Mouse (Mus musculus) myocyte (in vitro differentiated cells): ENCODE measurements around the gene Opn3.

Experiments
- CEBPB ChIP-seq: IDR thresholded peaks from 2 replicates; pipeline ENCODE4 v1.6.1; 2011; ENCODE audit warnings: mild to moderate bottlenecking, moderate library complexity; ENCODE audit not compliant: poor library complexity, insufficient read depth, severe bottlenecking
- E2F4 ChIP-seq: IDR thresholded peaks from one replicate; pipeline ENCODE4 v1.6.1; 2011; ENCODE audit warnings: mild to moderate bottlenecking, control low read depth, moderate library complexity; ENCODE audit not compliant: insufficient read depth
- MAX ChIP-seq: IDR thresholded peaks from one replicate; pipeline ENCODE4 v1.6.1; 2011; ENCODE audit warnings: low read depth, mild to moderate bottlenecking, control low read depth
- MYOG ChIP-seq, 3 experiments: IDR thresholded peaks; one replicate each; pipeline ENCODE4 v1.6.1; 2011; ENCODE audit warnings: control low read depth in 2 of 3, low read depth in 2 of 3, mild to moderate bottlenecking in 2 of 3; ENCODE audit not compliant: insufficient read length in 2 of 3, control insufficient read depth in 1 of 3, insufficient read depth in 1 of 3
- POLR2A ChIP-seq: IDR thresholded peaks from one replicate; pipeline ENCODE4 v1.6.1; 2011; ENCODE audit warnings: low read depth, mild to moderate bottlenecking, control low read depth, moderate library complexity; ENCODE audit not compliant: insufficient read length
- POLR2AphosphoS2 ChIP-seq: IDR thresholded peaks from one replicate; pipeline ENCODE4 v1.6.1; 2011; ENCODE audit warnings: low read depth, control low read depth; ENCODE audit not compliant: insufficient read length
- TCF12 ChIP-seq: IDR thresholded peaks from one replicate; pipeline ENCODE4 v1.6.1; 2011; ENCODE audit warnings: mild to moderate bottlenecking, control low read depth; ENCODE audit not compliant: poor library complexity, insufficient read depth, severe bottlenecking
- USF1 ChIP-seq: IDR thresholded peaks from one replicate; pipeline ENCODE4 v1.6.1; 2011; ENCODE audit warnings: low read depth, mild to moderate bottlenecking, control low read depth, moderate library complexity

DNA sequence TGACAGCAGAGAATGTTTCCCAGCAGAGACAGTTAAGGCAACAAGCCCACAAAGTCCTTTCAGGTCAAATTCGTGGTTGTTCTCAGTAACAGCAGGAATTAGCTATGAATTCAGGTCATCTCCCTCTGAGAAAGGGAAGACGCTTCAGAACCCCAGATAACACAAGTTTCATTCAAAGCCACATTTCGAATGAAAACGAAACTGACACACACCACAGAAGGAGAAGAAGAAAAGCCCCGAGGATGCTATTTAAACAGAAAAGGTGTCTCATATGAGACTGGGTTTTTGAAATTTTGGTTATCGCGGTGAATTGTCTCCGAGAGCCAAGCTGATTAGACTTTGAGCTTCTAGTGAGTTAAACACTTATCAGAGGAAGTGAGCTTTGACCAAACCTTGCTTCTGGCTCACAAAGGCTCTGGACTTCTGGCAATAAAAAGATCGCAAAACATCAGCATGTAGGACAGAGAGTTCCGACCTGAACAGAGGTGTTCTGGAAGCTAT, 60.8 kb downstream of the Opn3 start:
- no peak for TF ChIP-seq POLR2A
- no peak for TF ChIP-seq POLR2AphosphoS2
- TF ChIP-seq TCF12 = no peak
- no peak for TF ChIP-seq E2F4
- TF ChIP-seq MAX = no peak
- no peak for TF ChIP-seq CEBPB
- TF ChIP-seq USF1 = no peak
- no peak for TF ChIP-seq MYOG (IDR thresholded peaks at IDR 0.05; ENCODE audit: control insufficient read depth in 1 of 3, insufficient read depth in 1 of 3, insufficient read length in 2 of 3, low read depth in 2 of 3)
